8 mouse cellular contexts compared by ENCODE assay signal in genomic region chr19:10296306-10296705, GRCm38 (mm10). TPM values are rescaled to one million over a fixed set of nuclear protein-coding genes. Genes with fewer than 3 reads are reported as not detected.
A peak's percentile ranks its signal among the peaks of the same experiment; 100 is the strongest.
DNase-seq lines count a peak whose midpoint lies in the region; ATAC-seq and TF ChIP-seq lines count a peak whose summit lies in the region.
"Had no signal": no experiment of that assay in that cellular context is flagged by ENCODE, and none has a peak within 500 bp of the region (broad histone marks: within the 10 kb centered on the region; RNA-seq: fewer than 3 reads in every experiment).

No protein-coding gene starts in this region.

- 0 out of 2 replicates have a peak overlapping the region, but pooled peaks have one; percentile 27 for H3K9ac ChIP-seq in embryonic facial prominence, embryonic 13.5 days

- no peak overlapping the region for H3K4me2 ChIP-seq in embryonic facial prominence, embryonic 13.5 days

- peaks cover 43% of the 10 kb centered on the region for H3K4me1 ChIP-seq in embryonic facial prominence, embryonic 13.5 days

- DNase-seq in left cerebral cortex, adult 2 months (ENCODE audit: extremely low spot score in 1 of 2, low spot score in 2 of 2): no peak
- DNase-seq in left cerebral cortex, postnatal 4 days: no peak
- DNase-seq in heart, postnatal 10 days: peak; percentile 58 to 63
- DNase-seq in lung, postnatal 10 days: peak; percentile 88
- no peak for DNase-seq in retina, embryonic 14.5 days (ENCODE audit: low spot score)
- DNase-seq in gastrocnemius, postnatal 4 days (ENCODE audit: low spot score in 2 of 2): no peak
- DNase-seq: kidney, adult 9 months had no signal

- peak; percentile 27 for ATAC-seq in embryonic facial prominence, embryonic 13.5 days (ENCODE audit: insufficient number of reproducible peaks, insufficient read depth, low FRiP score, low TSS enrichment, low read depth)

- intact Hi-C loops in left cerebral cortex, adult 2 months (cut with DNase I): no loop called here
- intact Hi-C loops in left cerebral cortex, postnatal 4 days (cut with DNase I): no loop called here
- intact Hi-C loops in heart, postnatal 10 days (cut with DNase I): no loop called here

- TF ChIP-seq CTCF in left cerebral cortex, adult 2 months (IDR thresholded peaks at IDR 0.05): no peak

- 20% methylated on average over 5 of the region's 5 CpGs for WGBS in embryonic facial prominence, embryonic 13.5 days

- no peak overlapping the region for H3K4me3 ChIP-seq in left cerebral cortex, adult 2 months
- H3K4me3 ChIP-seq in embryonic facial prominence, embryonic 13.5 days: no peak overlapping the region

- no peaks in the 10 kb centered on the region for H3K36me3 ChIP-seq in embryonic facial prominence, embryonic 13.5 days

- H3K27me3 ChIP-seq in embryonic facial prominence, embryonic 13.5 days: no peaks in the 10 kb centered on the region

- no peaks in the 10 kb centered on the region for H3K9me3 ChIP-seq in embryonic facial prominence, embryonic 13.5 days

- peak overlapping the region; percentile 90 for H3K27ac ChIP-seq in left cerebral cortex, adult 2 months
- H3K27ac ChIP-seq in embryonic facial prominence, embryonic 13.5 days: peak overlapping the region; percentile 88

RNA-seq across cellular contexts. Expression of gene Dagla, which starts 8.4 kb away (rescaled TPM):
- 10 to 100 TPM; 93.7 to 95.4 TPM for total RNA-seq in left cerebral cortex, adult 2 months (2021)
- total RNA-seq in left cerebral cortex, postnatal 4 days (2021): 10 to 100 TPM; 44.1 to 44.6 TPM
- polyA plus RNA-seq in embryonic facial prominence, embryonic 13.5 days (2015; fragmentation: Nextera tagmentation; extraction: Ambion mirVana): 2.2 and 2.4 TPM in 2 replicates
- total RNA-seq in heart, postnatal 10 days (2021): 1 to 10 TPM; 4.1 to 4.5 TPM
- 10 to 100 TPM in 1 of 2 experiments, 1 to 10 TPM in 1; 9.3 to 10.4 TPM for total RNA-seq in gastrocnemius, postnatal 4 days (2021)

RNA-seq across cellular contexts. Expression of gene Myrf, which starts 55.8 kb away (rescaled TPM):
- 10 to 100 TPM; 14.0 to 15.3 TPM for total RNA-seq in left cerebral cortex, adult 2 months (2021)
- total RNA-seq in left cerebral cortex, postnatal 4 days (2021): 1 to 10 TPM; 1.6 to 1.8 TPM
- polyA plus RNA-seq in embryonic facial prominence, embryonic 13.5 days (2015; fragmentation: Nextera tagmentation; extraction: Ambion mirVana): 0.91 and 1.4 TPM in 2 replicates
- 1 to 10 TPM; 5.7 to 9.1 TPM for total RNA-seq in heart, postnatal 10 days (2021)
- under 1 TPM; 0.26 to 0.39 TPM for total RNA-seq in gastrocnemius, postnatal 4 days (2021)

Comparison
In these comparisons a context has a peak if more than half of its experiments do, and no peak if none do; other contexts are left out.
1. DNase-seq: peak in heart, postnatal 10 days (2 of 2) and lung, postnatal 10 days (single experiment); none in left cerebral cortex, adult 2 months (0 of 2), left cerebral cortex, postnatal 4 days (single experiment), retina, embryonic 14.5 days (single experiment) and gastrocnemius, postnatal 4 days (0 of 2).